Mouse (Mus musculus) stomach, embryonic 16.5 days (tissue): ENCODE measurements around the gene Serpinb1c. TPM values are rescaled to one million over a fixed set of nuclear protein-coding genes. Genes with fewer than 3 reads are reported as not detected.
"Not testable (repeated sequence)": the region's sequence is repeated elsewhere in the genome, so short reads cannot be mapped to it uniquely, and the experiment has no call there.

Source experiments
- ATAC-seq: fragments of 200-750 bp; cut with Nextera tagmentation; 2 replicates; pipeline ENCODE4 v1.8.0; 2017; ENCODE audit warnings: moderate number of reproducible peaks, moderate TSS enrichment; ENCODE audit not compliant: insufficient read depth, low FRiP score
- H3K27ac ChIP-seq: fragments of 300-500 bp; sonication (generic); 2 replicates; pipeline ENCODE4 v1.5.1; 2014; ENCODE audit warnings: low read length
- H3K27me3 ChIP-seq: fragments of 300-500 bp; sonication (generic); 2 replicates; pipeline ENCODE4 v1.6.1; 2014; ENCODE audit warnings: low read length, control low read depth, mixed read lengths; ENCODE audit not compliant: control insufficient read depth, insufficient read depth
- H3K36me3 ChIP-seq: fragments of 300-500 bp; sonication (generic); 2 replicates; pipeline ENCODE4 v1.6.1; 2014; ENCODE audit warnings: low read length; ENCODE audit not compliant: control insufficient read depth, insufficient read depth
- H3K4me1 ChIP-seq: fragments of 300-500 bp; sonication (generic); 2 replicates; pipeline ENCODE4 v1.6.1; 2014; ENCODE audit warnings: low read length, control low read depth, mixed read lengths; ENCODE audit not compliant: control insufficient read depth, insufficient read depth
- H3K4me2 ChIP-seq: fragments of 300-500 bp; sonication (generic); 2 replicates; pipeline ENCODE4 v1.6.1; 2014; ENCODE audit warnings: low read depth, low read length, mixed read lengths
- H3K4me3 ChIP-seq: fragments of 300-500 bp; sonication (generic); replicated peaks from 2 replicates; pipeline ENCODE4 v1.5.1; 2014; ENCODE audit warnings: mild to moderate bottlenecking, low read length
- H3K9ac ChIP-seq: fragments of 300-500 bp; sonication (generic); 2 replicates; pipeline ENCODE4 v1.6.1; 2014; ENCODE audit warnings: low read length
- H3K9me3 ChIP-seq: fragments of 300-500 bp; sonication (generic); replicated peaks from 2 replicates; pipeline ENCODE4 v1.6.1; 2016; ENCODE audit warnings: low read length, control low read depth; ENCODE audit not compliant: control insufficient read depth
- WGBS: fragments of 180-500 bp; shearing (Covaris S2); extraction: QIAGEN DNeasy Blood & Tissue Kit; methylation state at CpG from one replicate; pipeline ENCODE4 v1.1.7; 2014; 5-methylcytosine and 5-hydroxymethylcytosine counted together
- polyA plus RNA-seq: library from polyadenylated mRNA; unstranded; fragments of >200 nt; fragmentation: Nextera tagmentation; extraction: Ambion mirVana; gene quantifications from 2 replicates; pipeline ENCODE4 v1.2.1, GENCODE M21; 2015

The Serpinb1c gene
- polyA plus RNA-seq: not detected in 2 replicates

DNA sequence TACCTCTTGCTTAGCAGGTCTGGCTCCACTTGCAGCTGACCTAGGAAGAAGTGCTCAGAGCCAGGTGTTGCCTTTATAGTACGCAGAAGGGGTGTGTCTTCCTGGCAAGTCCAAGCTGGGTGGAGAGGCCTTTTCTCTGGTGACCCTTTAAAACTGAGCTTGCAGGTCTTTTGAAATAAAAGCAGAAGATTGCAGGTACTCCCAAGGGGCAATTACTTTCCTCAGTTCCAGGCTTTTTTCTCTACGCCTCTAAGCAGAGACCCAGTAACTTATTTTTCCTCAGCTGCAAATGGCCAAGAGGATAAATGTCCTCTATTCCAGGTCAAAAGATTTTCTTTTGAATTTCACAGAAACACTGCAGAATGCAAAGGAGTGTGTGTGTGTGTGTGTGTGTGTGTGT, at the start of gene Serpinb1c:
Serpinb1c (minus strand) TSS at position 101 of the 400 bp plus-strand sequence.
- Histone ChIP-seq H3K9me3 (no peaks in the 10 kb centered on the region), H3K27me3 (no peaks in the 10 kb centered on the region), H3K9ac (no peak within 1 kb of the TSS), H3K4me3 (no peak within 1 kb of the TSS), H3K36me3 (no peaks in the 10 kb centered on the region), H3K4me2 (no peak within 1 kb of the TSS), H3K27ac (no peak within 1 kb of the TSS), H3K4me1 (no peaks in the 10 kb centered on the region)
- no peak for ATAC-seq
- 82% methylated on average over 2 of the region's 2 CpGs for WGBS

DNA sequence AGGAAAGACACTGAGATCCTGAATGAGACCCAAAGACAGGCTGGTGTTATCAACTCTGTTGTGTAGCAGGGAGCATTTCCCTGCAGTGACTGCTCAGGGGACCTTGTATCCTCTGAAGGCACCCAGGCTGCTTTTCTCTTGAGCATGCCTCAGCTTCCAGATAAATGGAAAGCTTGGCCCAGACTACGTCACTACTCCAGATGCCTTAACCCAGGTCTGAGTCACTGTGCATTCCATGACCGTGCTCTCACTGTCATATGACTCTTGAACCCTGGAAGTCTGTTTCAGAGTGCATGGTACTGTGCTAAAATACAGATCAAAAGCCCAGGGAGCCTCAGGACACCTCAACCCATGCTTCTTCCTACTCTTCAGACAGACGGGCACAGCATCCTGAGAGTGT, 41.2 kb upstream of the Serpinb1c start:
- not testable (repeated sequence) for H3K36me3 ChIP-seq, H3K27me3 ChIP-seq

DNA sequence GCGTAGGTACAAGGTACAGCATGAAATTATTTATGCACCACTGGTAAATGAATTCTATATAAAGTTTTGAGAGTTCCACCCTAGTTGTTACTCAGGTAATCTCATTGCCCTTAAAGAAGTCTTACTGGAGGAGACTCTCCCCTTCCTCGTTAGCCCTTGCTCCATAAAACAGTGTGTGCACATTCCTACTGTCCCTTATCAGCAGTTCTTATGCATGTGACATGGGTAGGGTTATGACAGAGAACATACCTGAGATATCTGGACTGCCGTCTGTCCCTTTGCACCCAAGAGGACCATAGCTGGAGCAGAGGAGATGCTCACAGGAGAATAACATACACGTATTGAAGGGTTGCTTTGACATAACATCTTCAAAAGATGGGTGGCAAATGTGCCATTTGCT, 40.3 kb upstream of the Serpinb1c start:
- H3K4me3 ChIP-seq, ATAC-seq, H3K9me3 ChIP-seq, H3K4me2 ChIP-seq, H3K9ac ChIP-seq, H3K36me3 ChIP-seq, H3K4me1 ChIP-seq, H3K27me3 ChIP-seq, H3K27ac ChIP-seq: not testable (repeated sequence)
- WGBS: 71% methylated on average over 4 of the region's 4 CpGs

More for the DNA sequence above, 41.2 kb upstream of the Serpinb1c start:
- not testable (repeated sequence) for H3K4me3 ChIP-seq, H3K4me2 ChIP-seq, H3K4me1 ChIP-seq, H3K9me3 ChIP-seq, H3K9ac ChIP-seq, ATAC-seq, H3K27ac ChIP-seq
- 70% methylated on average over 3 of the region's 3 CpGs for WGBS

DNA sequence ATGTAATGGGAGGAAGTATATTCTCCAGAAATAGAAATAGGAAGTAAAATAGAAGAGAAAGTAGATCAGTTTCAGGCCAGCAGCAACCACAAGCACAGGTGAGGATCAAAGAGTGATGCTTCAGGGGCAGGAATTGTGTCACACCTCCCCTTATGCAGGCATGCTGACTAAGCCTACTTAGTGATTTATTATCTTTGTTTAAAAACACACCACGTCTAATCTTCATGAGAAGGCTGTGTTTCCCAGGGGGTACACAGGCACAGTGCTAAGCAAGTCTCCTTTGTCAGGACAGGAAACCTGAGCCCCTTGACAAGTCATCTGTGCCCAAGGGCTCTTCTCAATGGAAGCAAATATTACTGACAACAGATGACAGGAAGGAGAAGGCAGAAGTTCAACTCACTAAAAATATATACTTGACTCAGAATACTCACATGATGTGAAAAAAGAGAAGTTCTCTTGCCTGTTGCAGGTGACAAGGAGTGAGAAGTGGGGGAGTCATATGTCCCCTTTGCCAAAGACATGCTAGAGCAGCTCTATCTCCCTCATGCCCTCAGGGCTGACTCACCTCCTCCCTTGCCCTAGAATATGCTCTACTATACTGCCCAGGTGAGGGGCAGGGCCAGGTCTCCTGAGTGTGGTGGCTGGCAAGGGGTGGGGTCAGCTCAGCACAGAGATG, 36.8 kb upstream of the Serpinb1c start:
- Histone ChIP-seq H3K9me3 (no peaks in the 10 kb centered on the region), H3K4me1 (no peaks in the 10 kb centered on the region), H3K27me3 (no peaks in the 10 kb centered on the region), H3K36me3 (no peaks in the 10 kb centered on the region), H3K4me2 (no peak overlapping the region), H3K4me3 (no peak overlapping the region), H3K9ac (no peak overlapping the region), H3K27ac (no peak overlapping the region)
- WGBS: 16% methylated on average over 1 of the region's 1 CpGs
- ATAC-seq: no peak

DNA sequence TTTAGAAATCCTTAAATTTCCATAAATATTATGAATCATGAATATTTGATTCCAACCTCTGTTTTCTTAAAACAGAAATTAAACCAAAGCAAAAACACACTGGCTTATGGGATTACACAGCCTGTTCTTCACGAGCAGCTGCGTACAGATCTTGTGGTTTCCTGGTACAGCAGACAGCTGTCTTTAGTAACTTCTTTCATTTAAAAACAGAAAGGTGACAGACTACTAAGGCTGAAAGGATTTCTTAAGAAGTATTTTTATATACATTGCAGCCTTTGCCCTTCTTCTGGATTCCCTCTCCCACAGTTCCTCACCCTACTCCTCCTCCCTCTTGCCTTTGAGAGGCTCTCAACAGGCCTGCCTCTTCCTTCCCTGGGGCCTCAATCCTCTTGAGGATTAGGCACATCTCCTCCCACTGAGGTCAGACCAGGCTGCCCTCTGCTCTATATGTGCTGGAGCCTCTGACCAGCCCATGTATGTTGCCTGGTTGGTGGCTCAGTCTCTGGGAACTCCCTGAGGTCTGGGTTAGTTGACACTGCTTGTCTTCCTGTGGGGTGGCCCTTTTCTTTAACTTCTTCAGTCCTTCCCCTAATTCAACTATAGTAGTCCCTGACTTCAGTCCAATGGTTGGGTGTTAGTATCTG, 31.2 kb upstream of the Serpinb1c start:
- WGBS: 42% methylated on average over 2 of the region's 2 CpGs
- H3K4me3 ChIP-seq: no peak overlapping the region
- H3K36me3 ChIP-seq: no peaks in the 10 kb centered on the region
- H3K4me1 ChIP-seq: no peaks in the 10 kb centered on the region; the same call in 1 of the 2 replicates
- peak overlapping the region; percentile 55 for H3K27ac ChIP-seq
- H3K9ac ChIP-seq: no peak overlapping the region
- ATAC-seq: no peak; the same call in 1 of the 2 replicates
- H3K9me3 ChIP-seq: no peaks in the 10 kb centered on the region
- H3K27me3 ChIP-seq: no peaks in the 10 kb centered on the region
- no peak overlapping the region for H3K4me2 ChIP-seq

DNA sequence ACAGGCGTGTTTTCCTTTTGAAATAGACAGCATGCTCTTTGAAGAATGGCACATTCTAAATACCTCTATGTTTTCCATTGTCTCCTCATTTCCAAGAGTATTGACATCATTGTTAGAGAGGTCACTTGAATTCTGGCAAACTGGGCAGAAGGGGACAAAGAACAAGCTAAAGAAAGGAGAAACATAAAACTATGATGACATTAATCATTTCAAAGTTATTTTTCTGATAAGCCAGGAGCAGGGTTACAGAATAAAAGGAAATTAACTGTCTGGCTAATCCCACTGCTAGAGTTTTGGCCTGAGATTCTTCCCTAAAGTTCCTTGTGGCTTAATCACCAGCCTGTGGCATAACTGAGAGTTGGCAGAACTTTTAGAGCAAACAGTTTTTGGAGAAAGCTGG, 29.2 kb upstream of the Serpinb1c start:
- Histone ChIP-seq H3K4me3 (no peak overlapping the region), H3K27me3 (no peaks in the 10 kb centered on the region), H3K4me2 (no peak overlapping the region), H3K36me3 (no peaks in the 10 kb centered on the region), H3K4me1 (no peaks in the 10 kb centered on the region; the same call in 1 of the 2 replicates), H3K9me3 (no peaks in the 10 kb centered on the region), H3K9ac (no peak overlapping the region), H3K27ac (no peak overlapping the region)
- no peak for ATAC-seq
- 74% methylated on average over 1 of the region's 1 CpGs for WGBS

DNA sequence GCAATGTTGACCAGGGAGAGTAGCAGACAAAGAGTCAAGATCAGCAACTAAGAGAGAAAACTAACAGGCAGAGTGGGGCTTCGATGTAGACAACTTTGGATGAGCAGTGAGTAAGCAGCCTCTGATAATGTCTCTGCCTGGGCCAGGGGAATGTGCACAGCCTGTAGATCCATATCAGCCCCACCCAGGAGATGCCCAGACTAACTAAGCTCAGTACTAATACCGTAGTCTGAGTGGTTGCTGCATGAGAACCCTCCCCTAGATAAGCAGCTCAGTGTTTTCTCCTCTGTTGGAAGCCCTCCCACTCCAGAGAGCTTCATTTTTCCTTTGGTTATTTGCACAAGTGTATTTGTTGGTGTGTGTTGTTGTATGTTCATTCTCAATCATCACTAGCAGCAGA, 28.6 kb upstream of the Serpinb1c start:
- Histone ChIP-seq H3K27ac (no peak overlapping the region), H3K9ac (no peak overlapping the region), H3K4me3 (no peak overlapping the region), H3K9me3 (no peaks in the 10 kb centered on the region), H3K4me1 (no peaks in the 10 kb centered on the region; the same call in 1 of the 2 replicates), H3K27me3 (no peaks in the 10 kb centered on the region), H3K4me2 (no peak overlapping the region), H3K36me3 (no peaks in the 10 kb centered on the region)
- WGBS: 66% methylated on average over 2 of the region's 2 CpGs
- ATAC-seq: no peak

DNA sequence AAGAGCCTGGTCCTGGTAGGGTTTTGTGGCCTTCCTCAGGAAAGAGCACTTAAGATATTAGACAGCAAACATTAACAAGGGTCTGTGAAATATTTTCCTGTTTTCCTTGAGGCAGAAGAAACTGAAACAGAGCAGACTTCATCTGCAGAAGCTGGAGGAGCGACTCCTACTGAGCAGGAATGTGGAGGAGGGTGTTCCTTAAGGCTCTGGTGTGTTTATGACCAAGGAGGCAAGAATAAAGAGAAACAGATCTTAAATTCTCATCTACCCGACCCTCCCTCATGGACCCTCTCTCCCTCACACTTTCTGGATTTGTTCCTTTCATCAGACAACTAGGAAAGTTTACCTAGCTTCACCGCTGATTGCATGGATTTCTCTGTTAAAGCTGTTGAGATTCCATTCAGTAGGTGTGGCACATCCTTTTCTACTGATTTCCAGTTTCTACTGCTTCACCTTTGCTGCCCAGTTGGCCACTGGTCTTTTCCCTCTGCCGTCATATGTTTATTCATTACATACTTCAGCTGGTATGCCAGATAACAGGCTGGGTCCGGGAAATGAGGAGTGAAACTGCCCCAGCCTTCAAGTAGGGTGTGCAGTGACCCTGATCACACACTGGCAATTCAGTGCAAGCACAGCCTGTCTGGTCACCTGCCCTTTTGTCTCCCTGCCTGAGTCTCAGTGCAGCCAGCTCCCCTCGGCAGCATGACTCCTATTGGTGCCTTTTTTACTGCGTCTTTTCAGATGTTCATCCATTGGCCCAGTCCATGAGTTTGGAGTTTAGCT, 26.8 kb upstream of the Serpinb1c start:
- no peak overlapping the region for H3K9ac ChIP-seq
- ATAC-seq: peak; percentile 90
- peak overlapping the region; percentile 43 for H3K27ac ChIP-seq
- H3K27me3 ChIP-seq: no peaks in the 10 kb centered on the region
- no peaks in the 10 kb centered on the region for H3K9me3 ChIP-seq
- no peaks in the 10 kb centered on the region for H3K36me3 ChIP-seq
- 32% methylated on average over 7 of the region's 7 CpGs for WGBS
- no peak overlapping the region for H3K4me3 ChIP-seq
- no peak overlapping the region for H3K4me2 ChIP-seq
- no peaks in the 10 kb centered on the region; the same call in 1 of the 2 replicates for H3K4me1 ChIP-seq

DNA sequence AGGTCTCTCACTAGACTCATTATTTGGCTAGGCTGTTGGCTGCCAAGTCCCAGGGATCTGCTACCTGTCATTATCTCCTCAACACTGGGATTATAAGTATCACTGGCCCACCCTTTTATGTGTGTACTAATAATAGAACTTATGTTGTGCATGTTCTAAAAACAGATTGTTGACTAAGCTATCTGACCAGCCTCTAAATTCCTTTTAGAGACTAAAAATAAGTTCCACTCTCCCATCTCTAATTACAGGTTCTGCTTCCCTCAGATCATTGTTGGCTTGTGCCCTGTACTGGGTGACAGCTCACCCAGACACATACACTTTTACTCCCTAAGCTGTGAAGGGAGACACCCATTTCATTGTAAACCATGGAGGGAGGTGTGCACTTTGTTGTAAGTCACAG, 24.6 kb upstream of the Serpinb1c start:
- Histone ChIP-seq H3K27ac (no peak overlapping the region), H3K4me3 (no peak overlapping the region), H3K4me1 (no peaks in the 10 kb centered on the region; the same call in 1 of the 2 replicates), H3K9ac (no peak overlapping the region), H3K4me2 (no peak overlapping the region), H3K36me3 (no peaks in the 10 kb centered on the region), H3K9me3 (no peaks in the 10 kb centered on the region), H3K27me3 (no peaks in the 10 kb centered on the region)
- ATAC-seq: no peak
